Mouse (Mus musculus) layer of hippocampus, postnatal 25 days (tissue): ENCODE data around the gene Galnt9. TPM values are rescaled to one million over a fixed set of nuclear protein-coding genes. Genes with fewer than 3 reads are reported as not detected.

ENCODE experiments used
- DNase-seq, 2 experiments: peaks; one replicate each; pipeline ENCODE4 v3.0.0; 2022; ENCODE audit warnings: mixed read lengths in 2 of 2, low spot score in 1 of 2; ENCODE audit errors: extremely low spot score in 1 of 2
- total RNA-seq, 2 experiments: library from RNA; stranded (reverse); gene quantifications; 2 replicates each; pipeline ENCODE4 v1.2.3; 2021

The Galnt9 gene
- total RNA-seq, 2 experiments from 2014 or later = 111 to 124 TPM

- no peak for DNase-seq
Observed at GRCm38 (mm10) chr5:110619226-110619625, 75.1 kb downstream of the Galnt9 start.

- no peak for DNase-seq
Observed at GRCm38 (mm10) chr5:110624319-110624718, 80.2 kb downstream of the Galnt9 start.

GRCm38 (mm10) chr5:110627351-110627750 is 83.2 kb downstream of the Galnt9 start:
- no peak for DNase-seq

GRCm38 (mm10) chr5:110628156-110628555 is 84.0 kb downstream of the Galnt9 start:
- DNase-seq = no peak

GRCm38 (mm10) chr5:110629525-110630120 is 85.5 kb downstream of the Galnt9 start:
- DNase-seq = no peak

GRCm38 (mm10) chr5:110635951-110636707 is 92.0 kb downstream of the Galnt9 start:
- DNase-seq = no peak

- DNase-seq = no peak
Observed at GRCm38 (mm10) chr5:110638306-110639074, 94.3 kb downstream of the Galnt9 start.

- DNase-seq = peak; percentile 45 to 69
Observed at GRCm38 (mm10) chr5:110639459-110639858, 95.3 kb downstream of the Galnt9 start.

GRCm38 (mm10) chr5:110646377-110646776 is 102.2 kb downstream of the Galnt9 start:
- DNase-seq = no peak

- DNase-seq = peak; percentile 95 to 98
Observed at GRCm38 (mm10) chr5:110652719-110653648, 108.8 kb downstream of the Galnt9 start, which contains the start of the genes Noc4l and Ddx51. Gene Noc4l (minus strand): TSS chr5:110653417. Gene Ddx51 (plus strand): TSS chr5:110653451.

GRCm38 (mm10) chr5:110653686-110654085 is 109.5 kb downstream of the Galnt9 start:
- DNase-seq = peak in 1 of 2 experiments; percentile 15

- DNase-seq = no peak
Observed at GRCm38 (mm10) chr5:110659682-110660081, 115.5 kb downstream of the Galnt9 start.

- no peak for DNase-seq
Observed at GRCm38 (mm10) chr5:110664041-110664440, 119.9 kb downstream of the Galnt9 start.

GRCm38 (mm10) chr5:110664750-110665269 is 120.7 kb downstream of the Galnt9 start:
- no peak for DNase-seq

GRCm38 (mm10) chr5:110665486-110666121 is 121.4 kb downstream of the Galnt9 start:
- no peak for DNase-seq
